Comparison of ENCODE assay signal across 8 mouse cellular contexts in the genomic region with DNA sequence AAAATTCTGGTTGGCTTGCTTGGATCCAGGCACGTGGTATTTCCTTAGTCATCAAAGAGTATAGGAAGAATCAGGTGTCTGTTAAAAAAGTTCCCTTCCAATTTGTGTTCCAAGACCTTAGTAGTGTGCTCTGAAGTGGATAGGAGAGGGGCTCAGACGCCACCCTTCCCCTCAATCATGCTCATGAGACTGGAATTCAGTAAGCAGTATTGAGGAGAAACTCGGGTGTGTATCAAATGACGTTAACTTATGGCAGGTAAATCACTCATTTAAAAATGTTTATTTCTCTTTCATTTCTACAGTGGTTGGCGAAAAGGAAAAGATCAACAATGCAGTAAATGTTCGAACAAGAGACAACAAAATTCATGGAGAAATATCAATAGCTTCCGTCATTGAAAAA. TPM values are rescaled to one million over a fixed set of nuclear protein-coding genes. Genes with fewer than 3 reads are reported as not detected.
DNase-seq lines count a peak whose midpoint lies in the region; ATAC-seq and TF ChIP-seq lines count a peak whose summit lies in the region.

Gene Tm2d3, plus strand, starts transcription at position 301 of the 400 bp plus-strand sequence.

- H3K4me3 ChIP-seq in lung, adult 2 months (replicated peaks; ENCODE audit: extremely low read depth, low read depth, low read length), result no peak within 1 kb of the TSS
- no peak within 1 kb of the TSS for H3K4me3 ChIP-seq in heart, embryonic 16.5 days (ENCODE audit: low read length)
- no peak within 1 kb of the TSS for H3K4me3 ChIP-seq in neural tube, embryonic 12.5 days

- no peak within 1 kb of the TSS for H3K4me2 ChIP-seq in heart, embryonic 16.5 days (ENCODE audit: low read depth, low read length)
- H3K4me2 ChIP-seq in neural tube, embryonic 12.5 days (replicated peaks), result no peak within 1 kb of the TSS

- no peak for TF ChIP-seq POLR2A in lung, adult 2 months (IDR thresholded peaks at IDR 0.05; ENCODE audit: borderline replicate concordance, extremely low read depth, low read depth, low read length)

- intact Hi-C loops in left cerebral cortex, postnatal 36 days (cut with DNase I), result no loop called here

- no peaks in the 10 kb centered on the region for H3K9me3 ChIP-seq in heart, embryonic 16.5 days (replicated peaks; ENCODE audit: control insufficient read depth, low read length)
- H3K9me3 ChIP-seq in neural tube, embryonic 12.5 days, result no peaks in the 10 kb centered on the region

- H3K27ac ChIP-seq in heart, embryonic 16.5 days (ENCODE audit: low read length), result no peak within 1 kb of the TSS
- no peak within 1 kb of the TSS for H3K27ac ChIP-seq in neural tube, embryonic 12.5 days

- no peak for TF ChIP-seq CTCF in lung, adult 2 months (IDR thresholded peaks at IDR 0.05; ENCODE audit: insufficient read depth, low read length)

- H3K9ac ChIP-seq in heart, embryonic 16.5 days (ENCODE audit: low read length), result no peak within 1 kb of the TSS
- no peak within 1 kb of the TSS for H3K9ac ChIP-seq in neural tube, embryonic 12.5 days

- no peaks in the 10 kb centered on the region for H3K27me3 ChIP-seq in heart, embryonic 16.5 days (ENCODE audit: control insufficient read depth, insufficient read depth, low read length)
- H3K27me3 ChIP-seq in neural tube, embryonic 12.5 days (replicated peaks), result no peaks in the 10 kb centered on the region

- H3K4me1 ChIP-seq in lung, adult 2 months (ENCODE audit: control insufficient read depth, insufficient read depth, low read length), result peaks cover 6% of the 10 kb centered on the region
- peaks cover 11% of the 10 kb centered on the region for H3K4me1 ChIP-seq in heart, embryonic 16.5 days (ENCODE audit: control insufficient read depth, insufficient read depth, low read length)
- H3K4me1 ChIP-seq in neural tube, embryonic 12.5 days, result peaks cover 14% of the 10 kb centered on the region

- 86% methylated on average over 7 of the region's 7 CpGs for WGBS in lung, adult 2 months
- 87% methylated on average over 7 of the region's 7 CpGs for WGBS in heart, embryonic 16.5 days
- WGBS in neural tube, embryonic 12.5 days, result 89% methylated on average over 7 of the region's 7 CpGs

- no peak for ATAC-seq in common myeloid progenitor, adult 5-6 weeks (replicated peaks; ENCODE audit: low read depth, poor library complexity, severe bottlenecking)
- no peak for ATAC-seq in heart, embryonic 16.5 days (replicated peaks; ENCODE audit: extremely low read depth, insufficient read depth, low FRiP score)
- no peak for ATAC-seq in neural tube, embryonic 12.5 days (ENCODE audit: low FRiP score, low read depth)

- H3K36me3 ChIP-seq in heart, embryonic 16.5 days (ENCODE audit: control insufficient read depth, insufficient read depth), result peaks cover 11% of the 10 kb centered on the region
- peaks cover 14% of the 10 kb centered on the region for H3K36me3 ChIP-seq in neural tube, embryonic 12.5 days

- DNase-seq in lung, adult 2 months, result no peak
- DNase-seq in lung, postnatal 25 days (ENCODE audit: low spot score), result no peak
- no peak for DNase-seq in left cerebral cortex, postnatal 36 days (ENCODE audit: low spot score in 2 of 2)
- no peak for DNase-seq in embryo, embryonic 10.5 days (ENCODE audit: low spot score)
- DNase-seq in c-Kit-positive CD71-positive TER-119-positive erythroid progenitor cells, embryonic 14.5 days (ENCODE audit: low spot score), result no peak

RNA-seq across cellular contexts. Expression of gene Tm2d3, which starts in this region (rescaled TPM):
- polyA plus RNA-seq in lung, adult 2 months (2012; rRNA removed), result 85.5 and 92.1 TPM in 2 replicates
- total RNA-seq in common myeloid progenitor, adult 5-6 weeks (2017), result 62.3 and 69.6 TPM in 2 replicates
- polyA plus RNA-seq in heart, embryonic 16.5 days (2015; fragmentation: Nextera tagmentation; extraction: Ambion mirVana), result 47.3 and 50.4 TPM in 2 replicates
- total RNA-seq in left cerebral cortex, postnatal 36 days (2021), result 10 to 100 TPM; 48.7 to 54.2 TPM
- 66.6 and 67.1 TPM in 2 replicates for polyA plus RNA-seq in neural tube, embryonic 12.5 days (2016; fragmentation: Nextera tagmentation; extraction: Ambion mirVana)
